11 mouse cellular contexts compared by ENCODE assay signal in genomic region chr5:140616110-140616503, GRCm38 (mm10). TPM values are rescaled to one million over a fixed set of nuclear protein-coding genes. Genes with fewer than 3 reads are reported as not detected.
DNase-seq lines count a peak whose midpoint lies in the region; ATAC-seq and TF ChIP-seq lines count a peak whose summit lies in the region.
"Had no signal": no experiment of that assay in that cellular context is flagged by ENCODE, and none has a peak within 500 bp of the region (broad histone marks: within the 10 kb centered on the region; RNA-seq: fewer than 3 reads in every experiment).

No protein-coding gene starts in this region.

- no peaks in the 10 kb centered on the region for H3K9me3 ChIP-seq in forebrain, embryonic 13.5 days (replicated peaks)
- H3K9me3 ChIP-seq in forebrain, embryonic 14.5 days (replicated peaks; ENCODE audit: control insufficient read depth, low read length) = no peaks in the 10 kb centered on the region
- no peaks in the 10 kb centered on the region for H3K9me3 ChIP-seq in neural tube, embryonic 11.5 days (ENCODE audit: control insufficient read depth, low read length)
- no peaks in the 10 kb centered on the region for H3K9me3 ChIP-seq in intestine, embryonic 16.5 days (ENCODE audit: control insufficient read depth, low read length)
- no peaks in the 10 kb centered on the region for H3K9me3 ChIP-seq in neural tube, embryonic 15.5 days (replicated peaks)
- H3K9me3 ChIP-seq: heart, embryonic 12.5 days; limb, embryonic 13.5 days; neural tube, embryonic 12.5 days had no signal

- no peak overlapping the region for H3K9ac ChIP-seq in forebrain, embryonic 13.5 days
- H3K9ac ChIP-seq in forebrain, embryonic 14.5 days (ENCODE audit: low read length) = no peak overlapping the region
- no peak overlapping the region for H3K9ac ChIP-seq in neural tube, embryonic 11.5 days (ENCODE audit: low read length)
- H3K9ac ChIP-seq in intestine, embryonic 16.5 days (ENCODE audit: low read depth, low read length) = no peak overlapping the region
- no peak overlapping the region for H3K9ac ChIP-seq in neural tube, embryonic 15.5 days (replicated peaks)
- H3K9ac ChIP-seq: heart, embryonic 12.5 days; limb, embryonic 13.5 days; neural tube, embryonic 12.5 days had no signal

- no peak for ATAC-seq in forebrain, embryonic 13.5 days
- no peak for ATAC-seq in forebrain, embryonic 14.5 days
- ATAC-seq in neural tube, embryonic 11.5 days (ENCODE audit: insufficient read depth, low FRiP score, low TSS enrichment) = no peak
- no peak for ATAC-seq in intestine, embryonic 16.5 days
- no peak for ATAC-seq in neural tube, embryonic 15.5 days (ENCODE audit: low FRiP score)
- no peak for ATAC-seq in activated CD4-positive, CD25-positive, alpha-beta regulatory T cell, adult 4 months

- peaks cover 63% of the 10 kb centered on the region for H3K36me3 ChIP-seq in forebrain, embryonic 13.5 days (ENCODE audit: poor library complexity, severe bottlenecking)
- peaks cover 31% of the 10 kb centered on the region for H3K36me3 ChIP-seq in forebrain, embryonic 14.5 days (ENCODE audit: control insufficient read depth, insufficient read depth, low read length)
- peaks cover 2% of the 10 kb centered on the region for H3K36me3 ChIP-seq in neural tube, embryonic 11.5 days (ENCODE audit: control insufficient read depth, insufficient read depth, low read length)
- H3K36me3 ChIP-seq in intestine, embryonic 16.5 days (ENCODE audit: control insufficient read depth, insufficient read depth, low read length) = peaks cover 6% of the 10 kb centered on the region; the same call in 1 of the 2 replicates
- H3K36me3 ChIP-seq in neural tube, embryonic 15.5 days = 0 out of 2 replicates have a peak, but pooled peaks cover 5% of the 10 kb centered on the region
- H3K36me3 ChIP-seq in kidney, adult 2 months (ENCODE audit: control insufficient read depth, insufficient read depth, low read length) = no peaks in the 10 kb centered on the region

- no peak overlapping the region for H3K4me3 ChIP-seq in forebrain, embryonic 13.5 days
- no peak overlapping the region for H3K4me3 ChIP-seq in forebrain, embryonic 14.5 days (ENCODE audit: low read depth, low read length)
- no peak overlapping the region for H3K4me3 ChIP-seq in neural tube, embryonic 11.5 days (ENCODE audit: low read depth, low read length)
- no peak overlapping the region for H3K4me3 ChIP-seq in intestine, embryonic 16.5 days (ENCODE audit: low read length)
- no peak overlapping the region for H3K4me3 ChIP-seq in neural tube, embryonic 15.5 days (replicated peaks)
- no peak overlapping the region for H3K4me3 ChIP-seq in kidney, adult 2 months (ENCODE audit: insufficient read depth, low read depth, low read length)
- H3K4me3 ChIP-seq: heart, embryonic 12.5 days; limb, embryonic 13.5 days; neural tube, embryonic 12.5 days had no signal

- 78% methylated on average over 6 of the region's 6 CpGs for WGBS in forebrain, embryonic 13.5 days
- WGBS in forebrain, embryonic 14.5 days = 86% methylated on average over 6 of the region's 6 CpGs
- 82% methylated on average over 6 of the region's 6 CpGs for WGBS in neural tube, embryonic 11.5 days
- 78% methylated on average over 6 of the region's 6 CpGs for WGBS in intestine, embryonic 16.5 days
- WGBS in neural tube, embryonic 15.5 days = 70% methylated on average over 6 of the region's 6 CpGs
- 84% methylated on average over 6 of the region's 6 CpGs for WGBS in kidney, adult 2 months

- H3K4me1 ChIP-seq in forebrain, embryonic 13.5 days = peaks cover 40% of the 10 kb centered on the region
- H3K4me1 ChIP-seq in forebrain, embryonic 14.5 days (ENCODE audit: control insufficient read depth, insufficient read depth, low read length) = peaks cover 15% of the 10 kb centered on the region
- peaks cover 15% of the 10 kb centered on the region for H3K4me1 ChIP-seq in neural tube, embryonic 11.5 days (ENCODE audit: control insufficient read depth, insufficient read depth, low read length)
- peaks cover 19% of the 10 kb centered on the region for H3K4me1 ChIP-seq in intestine, embryonic 16.5 days (ENCODE audit: control insufficient read depth, insufficient read depth, low read length)
- peaks cover 44% of the 10 kb centered on the region for H3K4me1 ChIP-seq in neural tube, embryonic 15.5 days
- no peaks in the 10 kb centered on the region for H3K4me1 ChIP-seq in kidney, adult 2 months (ENCODE audit: control insufficient read depth, insufficient read depth, low read length)

- TF ChIP-seq CTCF in kidney, adult 2 months (conservative IDR thresholded peaks at IDR 0.05; ENCODE audit: insufficient read depth, insufficient read length, low read depth, low read length) = no peak

- TF ChIP-seq POLR2A in kidney, adult 2 months (IDR thresholded peaks at IDR 0.05; ENCODE audit: low read depth, low read length) = no peak

- no peaks in the 10 kb centered on the region for H3K27me3 ChIP-seq in forebrain, embryonic 13.5 days
- no peaks in the 10 kb centered on the region for H3K27me3 ChIP-seq in forebrain, embryonic 14.5 days (replicated peaks; ENCODE audit: control insufficient read depth, insufficient read depth, low read length)
- no peaks in the 10 kb centered on the region for H3K27me3 ChIP-seq in neural tube, embryonic 11.5 days (ENCODE audit: control insufficient read depth, insufficient read depth, low read length)
- H3K27me3 ChIP-seq in intestine, embryonic 16.5 days (replicated peaks; ENCODE audit: control insufficient read depth, insufficient read depth, low read length) = no peaks in the 10 kb centered on the region
- no peaks in the 10 kb centered on the region for H3K27me3 ChIP-seq in neural tube, embryonic 15.5 days (replicated peaks)
- no peaks in the 10 kb centered on the region for H3K27me3 ChIP-seq in kidney, adult 2 months (replicated peaks; ENCODE audit: control insufficient read depth, insufficient read depth, low read length)
- H3K27me3 ChIP-seq: neural tube, embryonic 12.5 days had no signal

- no peak for DNase-seq in forebrain, embryonic 14.5 days (ENCODE audit: low spot score)
- no peak for DNase-seq in neural tube, embryonic 11.5 days (ENCODE audit: low spot score)
- DNase-seq in neural tube, embryonic 10.5 days (ENCODE audit: extremely low spot score, low spot score) = no peak
- DNase-seq in kidney, adult 2 months = no peak

- H3K4me2 ChIP-seq in forebrain, embryonic 13.5 days = no peak overlapping the region
- H3K4me2 ChIP-seq in forebrain, embryonic 14.5 days (ENCODE audit: low read length) = no peak overlapping the region
- no peak overlapping the region for H3K4me2 ChIP-seq in neural tube, embryonic 11.5 days (ENCODE audit: low read depth)
- no peak overlapping the region for H3K4me2 ChIP-seq in intestine, embryonic 16.5 days (ENCODE audit: low read depth, low read length)
- H3K4me2 ChIP-seq in neural tube, embryonic 15.5 days = no peak overlapping the region
- H3K4me2 ChIP-seq: heart, embryonic 12.5 days; limb, embryonic 13.5 days; neural tube, embryonic 12.5 days had no signal

- H3K27ac ChIP-seq in forebrain, embryonic 13.5 days = peak overlapping the region; percentile 68
- no peak overlapping the region for H3K27ac ChIP-seq in forebrain, embryonic 14.5 days (ENCODE audit: low read depth, low read length)
- 0 out of 2 replicates have a peak overlapping the region, but pooled peaks have one; percentile 34 for H3K27ac ChIP-seq in neural tube, embryonic 11.5 days (ENCODE audit: low read depth, low read length)
- H3K27ac ChIP-seq in intestine, embryonic 16.5 days (ENCODE audit: low read length) = 0 out of 2 replicates have a peak overlapping the region, but pooled peaks have one; percentile 47
- 0 out of 2 replicates have a peak overlapping the region, but pooled peaks have one; percentile 45 for H3K27ac ChIP-seq in neural tube, embryonic 15.5 days (replicated peaks)
- H3K27ac ChIP-seq in kidney, adult 2 months (ENCODE audit: insufficient read depth, low read depth, low read length) = no peak overlapping the region
- H3K27ac ChIP-seq: limb, embryonic 13.5 days had no signal

RNA-seq across cellular contexts. Expression of gene Lfng, which starts 9.0 kb away (rescaled TPM):
- polyA plus RNA-seq in forebrain, embryonic 13.5 days (2015; fragmentation: Nextera tagmentation; extraction: Ambion mirVana) = 28.8 and 31.8 TPM in 2 replicates
- 30.9 TPM in 2 replicates for polyA plus RNA-seq in forebrain, embryonic 14.5 days (2014; fragmentation: Nextera tagmentation; extraction: Ambion mirVana)
- polyA plus RNA-seq in neural tube, embryonic 11.5 days (2014; fragmentation: Nextera tagmentation; extraction: Ambion mirVana) = 35.4 and 37.5 TPM in 2 replicates
- 11.9 and 13.4 TPM in 2 replicates for polyA plus RNA-seq in intestine, embryonic 16.5 days (2015; fragmentation: Nextera tagmentation; extraction: Ambion mirVana)
- 16.7 and 19.4 TPM in 2 replicates for polyA plus RNA-seq in neural tube, embryonic 15.5 days (2015; fragmentation: Nextera tagmentation; extraction: Ambion mirVana)
- polyA plus RNA-seq in kidney, adult 2 months (2012; rRNA removed) = 37.8 and 43.3 TPM in 2 replicates
- polyA plus RNA-seq in activated CD4-positive, CD25-positive, alpha-beta regulatory T cell, adult 4 months (2017; shearing (Covaris generic)) = 10 to 100 TPM; 33.9 to 35.5 TPM

RNA-seq across cellular contexts. Expression of gene Ttyh3, which starts 32.7 kb away (rescaled TPM):
- polyA plus RNA-seq in forebrain, embryonic 13.5 days (2015; fragmentation: Nextera tagmentation; extraction: Ambion mirVana) = 59.3 and 63.4 TPM in 2 replicates
- 65.8 and 72.3 TPM in 2 replicates for polyA plus RNA-seq in forebrain, embryonic 14.5 days (2014; fragmentation: Nextera tagmentation; extraction: Ambion mirVana)
- 61.0 and 65.0 TPM in 2 replicates for polyA plus RNA-seq in neural tube, embryonic 11.5 days (2014; fragmentation: Nextera tagmentation; extraction: Ambion mirVana)
- polyA plus RNA-seq in intestine, embryonic 16.5 days (2015; fragmentation: Nextera tagmentation; extraction: Ambion mirVana) = 17.0 and 24.3 TPM in 2 replicates
- 58.8 and 63.9 TPM in 2 replicates for polyA plus RNA-seq in neural tube, embryonic 15.5 days (2015; fragmentation: Nextera tagmentation; extraction: Ambion mirVana)
- polyA plus RNA-seq in kidney, adult 2 months (2012; rRNA removed) = 33.5 and 35.6 TPM in 2 replicates
- polyA plus RNA-seq in activated CD4-positive, CD25-positive, alpha-beta regulatory T cell, adult 4 months (2017; shearing (Covaris generic)) = 1 to 10 TPM; 5.2 to 5.6 TPM

RNA-seq across cellular contexts. Expression of gene Grifin, which starts 51.2 kb away (rescaled TPM):
- polyA plus RNA-seq in forebrain, embryonic 13.5 days (2015; fragmentation: Nextera tagmentation; extraction: Ambion mirVana) = 0.49 TPM in 1 of 2 replicates, not detected in the other
- 0.38 TPM in 1 of 2 replicates, not detected in the other for polyA plus RNA-seq in forebrain, embryonic 14.5 days (2014; fragmentation: Nextera tagmentation; extraction: Ambion mirVana)
- not detected in 2 replicates for polyA plus RNA-seq in neural tube, embryonic 11.5 days (2014; fragmentation: Nextera tagmentation; extraction: Ambion mirVana)
- 0.70 and 0.80 TPM in 2 replicates for polyA plus RNA-seq in intestine, embryonic 16.5 days (2015; fragmentation: Nextera tagmentation; extraction: Ambion mirVana)
- 1.6 TPM in 1 of 2 replicates, not detected in the other for polyA plus RNA-seq in neural tube, embryonic 15.5 days (2015; fragmentation: Nextera tagmentation; extraction: Ambion mirVana)
- polyA plus RNA-seq in kidney, adult 2 months (2012; rRNA removed) = not detected in 2 replicates
- 1 to 10 TPM in 1 of 2 experiments, under 1 TPM in 1; 0.98 to 3.8 TPM for polyA plus RNA-seq in activated CD4-positive, CD25-positive, alpha-beta regulatory T cell, adult 4 months (2017; shearing (Covaris generic))
- polyA plus RNA-seq: limb, embryonic 13.5 days; neural tube, embryonic 12.5 days had no signal

Comparison
In these comparisons a context has a peak if more than half of its experiments do, and no peak if none do; other contexts are left out.
1. H3K27ac ChIP-seq: peak in forebrain, embryonic 13.5 days (single experiment), neural tube, embryonic 11.5 days (single experiment), intestine, embryonic 16.5 days (single experiment) and neural tube, embryonic 15.5 days (single experiment); none in forebrain, embryonic 14.5 days (single experiment) and kidney, adult 2 months (single experiment).